Mouse (Mus musculus) gastrocnemius, postnatal 36 days (tissue): ENCODE measurements around the gene 1700025G04Rik. TPM values are rescaled to one million over a fixed set of nuclear protein-coding genes. Genes with fewer than 3 reads are reported as not detected.
A peak's percentile ranks its signal among the peaks of the same experiment; 100 is the strongest.

Source experiments
- DNase-seq, 2 experiments: peaks; one replicate each; pipeline ENCODE4 v3.0.0; 2022
- intact Hi-C: fragments of 180-260 bp; cut with DNase I; formaldehyde crosslinking; loops from one replicate; pipeline ENCODE4 v1.15.1; 2025
- total RNA-seq, 2 experiments: library from RNA; stranded (reverse); gene quantifications; 2 replicates each; pipeline ENCODE4 v1.2.3; 2021

1700025G04Rik gene
- total RNA-seq, 2 experiments from 2014 or later, result 69.8 to 72.2 TPM

- no peak for DNase-seq
- intact Hi-C loops, result no loop called here
Observed at GRCm38 (mm10) chr1:152000461-152000860, 89.5 kb downstream of the 1700025G04Rik start.

DNA sequence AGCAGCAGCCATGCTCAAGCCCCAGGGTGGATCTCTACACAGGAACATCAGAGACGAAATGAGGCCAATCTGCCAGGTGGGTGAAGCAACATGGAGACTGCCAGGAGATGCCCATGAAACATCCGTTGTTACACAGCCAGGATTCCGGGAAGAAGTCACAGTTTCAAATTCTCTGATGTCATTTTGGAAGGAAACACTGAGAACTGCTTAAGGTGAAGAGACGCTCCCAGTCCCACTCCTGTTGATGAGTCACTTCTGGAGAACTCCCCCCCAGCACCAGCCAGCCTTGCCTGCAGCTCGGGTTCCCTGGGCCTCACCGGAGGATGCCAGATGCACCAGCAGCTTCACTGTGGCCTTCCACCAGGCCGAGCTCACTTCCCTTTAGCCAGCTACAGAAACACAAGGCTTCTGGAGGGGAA, 90.5 kb downstream of the 1700025G04Rik start:
- peak in 1 of 2 experiments; percentile 27 for DNase-seq
- intact Hi-C loops, result no loop called here

DNA sequence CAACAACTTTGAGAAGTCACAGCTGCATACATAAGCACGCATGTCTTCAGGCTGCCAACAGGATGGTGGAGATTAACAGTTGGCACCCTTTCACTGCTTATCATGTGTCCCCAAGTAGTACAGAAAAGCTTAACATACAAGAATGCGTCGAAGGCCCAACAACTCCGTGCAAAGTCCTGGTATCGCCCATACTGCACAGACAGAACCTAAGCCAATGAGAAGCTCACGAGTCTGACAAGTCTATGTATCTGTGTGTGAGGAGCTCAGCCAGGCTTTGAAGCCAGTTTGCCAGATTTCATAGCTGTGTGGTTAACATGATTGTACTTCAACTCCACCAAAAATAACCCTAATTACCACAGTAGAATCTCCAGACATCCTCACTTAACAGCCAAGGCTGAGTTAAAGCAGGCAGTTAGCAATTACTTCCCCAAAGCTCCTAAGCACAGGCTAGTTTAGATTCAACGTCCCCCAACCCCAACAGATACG, 91.2 kb downstream of the 1700025G04Rik start:
- DNase-seq, result no peak
- intact Hi-C loops, result no loop called here

GRCm38 (mm10) chr1:151997591-151997990, 92.3 kb downstream of the 1700025G04Rik start:
- no peak for DNase-seq
- intact Hi-C loops, result no loop called here

DNA sequence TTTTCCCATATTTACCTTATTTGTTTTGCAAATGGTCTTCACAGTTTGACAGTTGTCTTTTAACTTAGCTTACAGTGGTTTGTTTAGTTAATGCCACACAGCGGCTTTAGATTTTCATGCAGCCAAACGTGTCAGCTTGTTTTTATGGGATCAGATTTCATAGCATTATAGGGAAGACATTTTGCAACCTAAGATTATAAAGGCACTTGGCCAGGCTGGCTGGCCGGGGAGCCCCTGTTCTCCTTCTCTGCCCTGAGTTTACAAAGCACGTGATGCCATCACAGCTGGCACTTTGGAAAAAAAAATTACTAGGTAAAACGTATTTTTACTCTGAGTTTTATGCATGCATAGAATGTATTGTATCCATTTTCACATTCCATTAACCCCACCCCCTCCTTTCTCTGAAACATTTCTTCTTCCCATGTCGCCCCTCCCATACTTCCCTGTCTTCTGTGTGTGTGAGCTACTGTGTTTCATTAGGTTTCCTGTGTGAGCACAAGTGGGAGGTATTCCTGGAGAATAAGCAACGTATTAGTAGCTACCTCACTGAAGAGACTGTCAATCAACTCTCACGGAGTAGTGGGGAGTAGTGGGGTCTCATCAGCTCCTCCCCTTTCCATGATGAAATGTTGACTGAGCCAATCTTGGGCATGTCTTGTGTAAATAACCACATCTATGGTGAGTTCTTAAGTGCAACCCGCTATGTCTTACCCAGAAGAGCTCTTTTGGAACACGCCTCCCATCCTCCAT, 93.8 kb downstream of the 1700025G04Rik start:
- DNase-seq, result no peak
- intact Hi-C loops, result no loop called here

- intact Hi-C loops, result no loop called here
- no peak for DNase-seq
Observed at GRCm38 (mm10) chr1:151994271-151994670, 95.7 kb downstream of the 1700025G04Rik start.

DNA sequence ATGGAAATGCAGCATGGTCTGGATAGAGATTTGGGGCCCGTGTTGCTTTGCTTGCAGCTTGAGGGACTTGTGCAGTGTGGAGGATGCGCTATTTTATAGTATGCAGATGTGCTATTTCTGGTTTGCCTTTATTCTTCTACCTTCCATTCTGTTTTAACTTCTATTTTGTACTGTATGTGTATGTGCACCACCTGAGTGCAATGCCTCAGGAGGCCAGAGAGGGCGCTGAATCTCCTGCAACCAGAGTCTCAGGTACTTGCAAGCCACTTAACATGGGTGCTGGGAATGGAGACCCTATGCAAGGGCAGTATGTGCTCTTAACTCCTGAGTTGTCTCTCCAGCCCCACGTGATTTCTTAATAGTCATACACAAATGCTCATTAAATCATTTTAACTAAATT, 98.4 kb downstream of the 1700025G04Rik start:
- DNase-seq, result no peak
- intact Hi-C loops, result no loop called here

GRCm38 (mm10) chr1:151990615-151991014, 99.3 kb downstream of the 1700025G04Rik start:
- no peak for DNase-seq
- intact Hi-C loops, result no loop called here

- intact Hi-C loops, result no loop called here
Observed at GRCm38 (mm10) chr1:151988713-151989112, 101.2 kb downstream of the 1700025G04Rik start.

GRCm38 (mm10) chr1:151988066-151988465, 101.9 kb downstream of the 1700025G04Rik start:
- intact Hi-C loops, result no loop called here

More at GRCm38 (mm10) chr1:151988713-151989112, 101.2 kb downstream of the 1700025G04Rik start:
- no peak for DNase-seq

DNA sequence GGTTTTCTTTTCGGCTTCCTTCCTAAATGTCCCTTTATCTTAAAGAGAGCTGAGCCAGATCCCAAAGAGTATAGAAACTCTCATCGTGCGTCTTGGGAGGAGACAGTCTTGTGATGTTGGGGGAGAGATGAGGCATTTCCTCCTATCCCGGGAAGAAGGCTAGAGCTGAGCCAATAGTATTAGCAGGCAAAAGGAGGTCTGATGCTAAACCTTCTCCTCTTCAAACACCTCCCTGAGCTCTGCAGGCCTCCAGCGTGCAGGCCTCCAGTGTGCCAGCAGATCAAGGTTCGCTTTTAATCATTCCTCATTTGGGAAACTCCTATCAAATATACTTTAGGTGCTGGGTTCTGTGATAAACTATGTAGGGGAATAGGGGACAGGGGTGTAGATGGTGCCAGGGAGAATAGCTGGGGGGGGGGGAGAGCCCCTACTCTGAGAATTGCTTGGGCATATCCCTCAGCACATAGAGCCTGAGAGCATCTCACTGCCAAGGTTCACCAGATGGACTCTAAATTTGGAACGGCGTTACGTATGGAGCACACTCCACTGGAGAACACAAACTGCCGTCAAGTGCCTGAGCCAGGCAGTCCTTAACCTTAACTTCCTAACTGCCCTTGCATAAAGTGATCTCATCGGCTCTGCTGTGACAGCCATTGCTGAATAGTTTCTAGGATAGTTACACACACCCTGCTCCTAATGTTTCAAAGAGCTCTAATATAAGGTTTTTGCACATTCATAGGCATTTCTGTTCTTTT, 103.7 kb downstream of the 1700025G04Rik start:
- no peak for DNase-seq
- intact Hi-C loops, result no loop called here

More at GRCm38 (mm10) chr1:151988066-151988465, 101.9 kb downstream of the 1700025G04Rik start:
- no peak for DNase-seq

GRCm38 (mm10) chr1:151985056-151985455, 104.9 kb downstream of the 1700025G04Rik start:
- intact Hi-C loops, result no loop called here
- DNase-seq, result no peak

GRCm38 (mm10) chr1:151983991-151984390, 105.9 kb downstream of the 1700025G04Rik start:
- DNase-seq, result no peak
- intact Hi-C loops, result no loop called here

DNA sequence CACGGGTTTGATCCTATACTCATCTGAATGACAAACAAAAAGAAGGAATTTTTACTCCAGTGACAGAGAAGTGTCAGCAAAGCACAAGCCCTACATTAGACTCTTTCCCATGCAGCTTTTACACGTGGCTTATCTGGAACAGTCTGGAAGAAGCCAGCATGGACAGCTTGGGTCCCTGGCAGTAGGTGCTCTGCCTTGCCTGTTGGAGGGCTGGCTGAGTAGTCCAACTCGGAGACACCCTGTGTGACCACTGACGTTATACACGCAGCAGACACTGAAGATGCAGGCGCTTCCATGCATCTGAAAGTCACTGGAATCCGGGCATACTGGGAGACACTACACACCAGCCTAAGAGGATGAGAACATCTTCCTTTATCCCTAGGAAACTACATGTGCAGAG, 109.4 kb downstream of the 1700025G04Rik start:
- no peak for DNase-seq
- intact Hi-C loops, result no loop called here

DNA sequence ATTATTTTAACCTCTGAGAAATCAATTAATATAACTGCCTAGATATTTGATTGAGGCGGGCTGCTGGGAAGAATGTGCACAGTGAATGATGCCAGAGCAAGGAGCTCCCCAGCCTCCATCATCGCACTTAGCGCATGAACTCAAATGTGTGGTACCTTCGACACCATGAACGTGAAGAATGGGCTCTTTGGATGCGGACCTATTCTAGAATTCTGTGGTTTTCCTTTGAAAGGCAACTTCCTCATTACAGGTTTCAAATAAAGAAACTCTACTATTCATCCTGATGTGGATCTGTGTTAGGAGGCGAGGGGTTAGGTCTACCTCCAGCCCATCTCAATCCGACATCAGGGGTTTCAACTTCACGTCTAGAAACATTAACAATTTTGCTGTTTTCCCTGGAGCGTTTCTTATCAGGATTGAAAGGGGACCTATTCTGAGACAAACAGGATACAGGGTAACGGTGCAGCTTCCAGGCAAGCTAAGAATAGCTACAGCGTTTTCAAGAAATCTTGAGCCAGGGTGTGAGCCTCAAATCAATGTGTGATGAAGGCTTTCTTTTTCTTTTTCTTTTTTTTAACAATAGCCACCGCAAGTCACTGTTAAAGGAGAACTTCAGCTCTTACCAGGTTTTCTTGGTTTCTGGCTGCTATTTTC, 110.0 kb downstream of the 1700025G04Rik start:
- DNase-seq, result no peak
- intact Hi-C loops, result no loop called here

GRCm38 (mm10) chr1:151978751-151979150, 111.2 kb downstream of the 1700025G04Rik start:
- intact Hi-C loops, result no loop called here
- peak in 1 of 2 experiments; percentile 53 for DNase-seq

- intact Hi-C loops, result no loop called here
- no peak for DNase-seq
Observed at GRCm38 (mm10) chr1:151977596-151977995, 112.3 kb downstream of the 1700025G04Rik start.

GRCm38 (mm10) chr1:151976850-151977249, 113.1 kb downstream of the 1700025G04Rik start:
- intact Hi-C loops, result no loop called here

GRCm38 (mm10) chr1:151975418-151976379, 114.2 kb downstream of the 1700025G04Rik start:
- DNase-seq, result no peak
- intact Hi-C loops, result no loop called here

More at GRCm38 (mm10) chr1:151976850-151977249, 113.1 kb downstream of the 1700025G04Rik start:
- no peak for DNase-seq

- intact Hi-C loops, result no loop called here
- no peak for DNase-seq
Observed at GRCm38 (mm10) chr1:151974887-151975286, 115.0 kb downstream of the 1700025G04Rik start.
